In the genomic region with DNA sequence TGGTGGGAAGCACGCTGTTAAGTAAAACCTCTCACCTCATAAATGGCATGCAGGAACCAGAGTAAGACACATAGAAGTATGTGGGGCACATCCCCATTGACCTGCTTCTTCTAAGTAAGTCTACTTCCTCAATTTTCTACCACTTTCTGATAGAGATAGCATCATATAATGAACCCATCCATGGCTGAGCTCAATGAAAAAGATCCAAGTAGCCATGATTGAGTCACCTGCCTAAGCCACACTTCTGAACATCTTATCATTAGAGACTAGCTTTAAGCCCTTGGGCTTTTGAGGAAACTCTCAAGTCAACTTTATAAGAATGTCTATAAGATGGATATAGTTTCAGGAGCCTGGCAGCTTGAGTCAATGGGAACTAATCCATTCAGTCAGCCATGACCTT, we compare ENCODE assay signal across 24 mouse cellular contexts. TPM values are rescaled to one million over a fixed set of nuclear protein-coding genes. Genes with fewer than 3 reads are reported as not detected.
DNase-seq lines count a peak whose midpoint lies in the region; ATAC-seq and TF ChIP-seq lines count a peak whose summit lies in the region.
"Had no signal": no experiment of that assay in that cellular context is flagged by ENCODE, and none has a peak within 500 bp of the region (broad histone marks: within the 10 kb centered on the region; RNA-seq: fewer than 3 reads in every experiment).

No protein-coding gene starts in this region.

- no peak overlapping the region for H3K27ac ChIP-seq in gastrocnemius, adult 2 months
- H3K27ac ChIP-seq: embryonic facial prominence, embryonic 10.5 days; embryonic facial prominence, embryonic 12.5 days; forebrain, embryonic 13.5 days; forebrain, embryonic 15.5 days had no signal

- DNase-seq in 416B (ENCODE audit: low read depth), result peak; percentile 42
- no peak for DNase-seq in G1E (ENCODE audit: low spot score)
- no peak for DNase-seq in T-cell, adult 2 months (ENCODE audit: low spot score)
- DNase-seq in lung, postnatal 4 days, result no peak
- DNase-seq in gastrocnemius, adult 2 months, result no peak
- DNase-seq: adrenal gland, adult 2 months; adrenal gland, postnatal 10 days; adrenal gland, postnatal 25 days; B cell, adult 2 months; cerebellum, adult 11 months; cerebellum, adult 18-20 months; cerebellum, adult 8-10 months; cerebellum, adult 9-11 months; cerebellum, postnatal 14 days; cerebellum, postnatal 36 days; forebrain, postnatal 0 days had no signal

- peaks cover 12% of the 10 kb centered on the region for H3K4me1 ChIP-seq in G1E (ENCODE audit: insufficient read depth, low read depth, low read length)
- H3K4me1 ChIP-seq: forebrain, embryonic 13.5 days; forebrain, embryonic 15.5 days had no signal

- no peaks in the 10 kb centered on the region for H3K36me3 ChIP-seq in G1E (replicated peaks)
- H3K36me3 ChIP-seq: embryonic facial prominence, embryonic 10.5 days; embryonic facial prominence, embryonic 12.5 days; forebrain, embryonic 15.5 days had no signal

- intact Hi-C loops in gastrocnemius, adult 2 months (cut with DNase I), result no loop called here

- no peak for TF ChIP-seq CTCF in G1E (IDR thresholded peaks at IDR 0.05; ENCODE audit: low read depth, low read length)
- no peak for TF ChIP-seq CTCF in gastrocnemius, adult 2 months (IDR thresholded peaks at IDR 0.05)

- no peaks in the 10 kb centered on the region for H3K9me3 ChIP-seq in G1E (replicated peaks)
- H3K9me3 ChIP-seq: embryonic facial prominence, embryonic 10.5 days; embryonic facial prominence, embryonic 12.5 days; forebrain, embryonic 13.5 days; forebrain, embryonic 15.5 days had no signal

- peak; percentile 44 for ATAC-seq in G1E (ENCODE audit: extremely low read depth, insufficient number of reproducible peaks, low FRiP score, poor library complexity, severe bottlenecking)
- ATAC-seq in common myeloid progenitor, adult 5-6 weeks (replicated peaks; ENCODE audit: low read depth, poor library complexity, severe bottlenecking), result peak; percentile 46; the same call in 1 of the 2 replicates
- ATAC-seq: CD4-positive, CD25-positive, alpha-beta regulatory T cell, adult 4 months; forebrain, embryonic 13.5 days; forebrain, embryonic 15.5 days; forebrain, postnatal 0 days; Patski had no signal

- H3K4me3 ChIP-seq in G1E (ENCODE audit: low read depth, low read length), result no peak overlapping the region
- H3K4me3 ChIP-seq in gastrocnemius, adult 2 months, result no peak overlapping the region
- H3K4me3 ChIP-seq: embryonic facial prominence, embryonic 10.5 days; embryonic facial prominence, embryonic 12.5 days; forebrain, embryonic 13.5 days; forebrain, embryonic 15.5 days had no signal

- H3K27me3 ChIP-seq in G1E (ENCODE audit: insufficient read depth, low read length), result no peaks in the 10 kb centered on the region
- H3K27me3 ChIP-seq: CH12.LX; embryonic facial prominence, embryonic 12.5 days; forebrain, embryonic 13.5 days; forebrain, embryonic 15.5 days; Patski had no signal

RNA-seq across cellular contexts. Expression of gene Plxdc2, which starts 14.3 kb away (rescaled TPM):
- total RNA-seq in G1E (2014; fragmentation: Nextera tagmentation), result not detected in 2 replicates
- 0.05 and 0.06 TPM in 2 replicates for total RNA-seq in G1E (2017)
- polyA plus RNA-seq in G1E (2012), result not detected in 2 replicates
- 2.1 and 4.9 TPM in 2 replicates for total RNA-seq in common myeloid progenitor, adult 5-6 weeks (2017)
- 10 to 100 TPM; 12.1 to 18.4 TPM for total RNA-seq in gastrocnemius, adult 2 months (2021)
- total RNA-seq: CH12.LX had no signal
